Mouse (Mus musculus) large intestine, adult 2 months (tissue): ENCODE data around the gene Olfr543. TPM values are rescaled to one million over a fixed set of nuclear protein-coding genes. Genes with fewer than 3 reads are reported as not detected.
"Not testable (repeated sequence)": the region's sequence is repeated elsewhere in the genome, so short reads cannot be mapped to it uniquely, and the experiment has no call there.

Experiments used
- DNase-seq: peaks from one replicate; pipeline ENCODE4 v3.0.0-alpha.2; 2012; ENCODE audit warnings: low read depth, low spot score
- WGBS: fragments of 180-500 bp; shearing (Covaris S2); methylation state at CpG from one replicate; pipeline ENCODE4 v1.1.7; 2018; 5-methylcytosine and 5-hydroxymethylcytosine counted together
- polyA plus RNA-seq: library from polyadenylated mRNA; depleted of rRNA; stranded (reverse); fragments of >200 nt; gene quantifications from 2 replicates; pipeline ENCODE4 v1.2.3, GENCODE M21; 2012; rRNA removed

Gene Olfr543
- polyA plus RNA-seq: not detected in 2 replicates

DNA sequence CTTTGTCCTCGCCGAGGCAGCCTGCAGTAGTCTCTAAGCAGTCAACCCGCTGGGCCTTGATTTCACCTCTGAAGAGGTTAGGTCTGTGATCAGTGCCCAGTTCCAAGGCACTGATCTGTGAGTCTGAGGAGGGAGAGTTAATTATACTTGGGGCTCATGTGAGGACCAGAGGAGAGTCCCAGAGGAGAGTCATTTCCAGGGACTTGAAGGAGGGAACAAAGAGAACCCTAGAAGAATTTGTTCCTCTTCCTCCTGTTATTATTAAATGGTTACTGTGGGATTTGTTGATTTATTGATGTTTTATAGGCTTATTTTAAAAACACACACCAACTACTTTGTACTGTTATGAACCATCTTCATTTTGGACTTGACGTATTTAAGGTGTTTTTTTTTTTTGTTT, at the start of gene Olfr543:
Gene Olfr543 (minus strand): TSS at position 101 of the 400 bp plus-strand sequence.
- 91% methylated on average over 4 of the region's 4 CpGs for WGBS
- no peak for DNase-seq

DNA sequence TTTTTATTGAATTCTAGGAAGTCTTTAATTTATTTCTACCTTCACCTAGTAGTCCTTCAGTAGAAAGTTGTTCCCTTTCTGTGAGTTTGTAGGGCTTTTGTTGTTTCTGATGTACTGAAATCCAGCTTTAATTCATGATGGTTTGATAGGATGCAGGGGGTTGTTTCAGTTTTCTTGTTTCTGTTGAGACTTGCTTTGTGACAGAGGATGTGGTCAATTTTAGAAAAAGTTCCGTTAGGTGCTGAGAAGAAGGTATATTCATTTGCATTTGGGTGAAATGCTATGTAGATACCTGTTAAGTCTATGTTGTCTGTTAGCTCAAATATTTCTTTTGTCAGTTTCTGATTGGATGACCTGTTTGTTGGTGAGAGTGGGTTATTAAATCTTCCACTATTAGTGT, 47.6 kb upstream of the Olfr543 start:
- WGBS: 79% methylated on average over 1 of the region's 1 CpGs

DNA sequence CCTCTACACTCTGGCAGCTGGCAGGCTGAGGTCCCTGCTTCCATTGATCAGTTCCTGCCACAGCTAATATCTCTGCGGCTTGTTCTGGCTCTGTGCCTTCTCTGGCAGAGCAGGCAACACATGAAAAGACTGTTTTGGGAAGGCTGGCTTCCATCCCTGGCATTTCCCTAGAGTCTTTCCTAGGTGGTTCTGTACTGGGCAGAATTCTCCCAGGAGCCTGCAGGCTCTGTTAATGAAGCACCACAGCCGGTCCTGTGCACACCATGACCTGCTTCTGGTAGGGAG, 35.5 kb upstream of the Olfr543 start:
- 70% methylated on average over 2 of the region's 2 CpGs for WGBS
- no peak for DNase-seq

More for the DNA sequence above, 47.6 kb upstream of the Olfr543 start:
- DNase-seq: no peak

DNA sequence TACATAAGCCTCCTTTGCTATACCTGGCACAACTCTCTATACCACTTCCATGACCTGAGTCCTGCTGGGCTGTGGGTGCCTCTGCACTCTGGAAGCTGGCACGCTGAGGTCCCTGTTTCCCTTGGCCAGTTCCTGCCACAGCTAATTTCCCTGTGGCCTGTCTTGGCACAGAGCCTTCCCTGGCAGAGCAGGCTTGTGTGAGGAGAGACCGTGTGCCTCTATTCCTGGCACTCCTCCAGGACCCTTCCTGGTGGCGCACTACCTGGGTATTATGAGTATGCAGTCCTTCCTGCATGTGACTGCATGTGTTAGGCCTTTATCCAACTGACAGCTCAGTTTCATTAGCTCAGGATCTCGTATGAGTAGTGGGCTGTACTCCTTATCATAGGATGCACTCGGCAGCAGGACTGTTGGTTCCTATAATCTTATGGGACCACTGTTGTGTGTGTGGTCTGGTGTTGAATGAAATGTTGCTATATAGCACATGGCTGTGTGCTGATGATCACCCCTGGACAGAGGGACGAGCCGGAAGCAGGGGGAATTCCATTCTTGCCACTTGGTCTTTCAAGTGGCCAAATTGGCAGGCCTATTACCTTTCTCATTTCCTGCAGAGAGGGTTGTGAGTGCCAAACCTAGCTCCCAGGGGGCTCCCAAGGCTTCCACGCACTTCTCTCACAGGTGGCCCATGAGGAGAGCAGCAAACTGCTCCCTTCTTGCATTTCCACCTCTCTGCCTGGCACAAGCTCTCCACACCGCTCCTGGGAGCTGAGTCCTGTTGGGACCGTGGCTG, 35.0 kb upstream of the Olfr543 start:
- WGBS: 54% methylated on average over 10 of the region's 10 CpGs
- no peak for DNase-seq

DNA sequence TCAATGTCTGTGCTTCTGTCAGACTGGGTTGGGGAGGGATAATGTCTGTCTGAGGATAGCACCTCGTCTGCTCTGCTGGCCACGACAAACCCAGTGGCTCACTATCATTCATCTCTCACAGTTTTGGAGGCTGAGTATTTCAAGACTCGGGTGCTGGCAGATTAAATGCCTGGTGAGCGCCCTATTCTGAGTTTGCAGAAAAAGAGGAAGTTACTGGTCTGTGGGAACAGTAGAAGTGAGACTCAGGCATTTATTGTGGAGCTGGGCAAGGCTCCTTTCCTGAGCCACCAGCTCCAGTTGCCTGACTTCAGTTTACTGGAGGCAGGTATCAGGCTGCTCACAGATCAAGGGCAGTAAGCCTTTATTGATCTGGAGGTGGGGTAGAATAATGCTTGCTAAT, 32.7 kb upstream of the Olfr543 start:
- WGBS: 76% methylated on average over 4 of the region's 4 CpGs
- DNase-seq: no peak

DNA sequence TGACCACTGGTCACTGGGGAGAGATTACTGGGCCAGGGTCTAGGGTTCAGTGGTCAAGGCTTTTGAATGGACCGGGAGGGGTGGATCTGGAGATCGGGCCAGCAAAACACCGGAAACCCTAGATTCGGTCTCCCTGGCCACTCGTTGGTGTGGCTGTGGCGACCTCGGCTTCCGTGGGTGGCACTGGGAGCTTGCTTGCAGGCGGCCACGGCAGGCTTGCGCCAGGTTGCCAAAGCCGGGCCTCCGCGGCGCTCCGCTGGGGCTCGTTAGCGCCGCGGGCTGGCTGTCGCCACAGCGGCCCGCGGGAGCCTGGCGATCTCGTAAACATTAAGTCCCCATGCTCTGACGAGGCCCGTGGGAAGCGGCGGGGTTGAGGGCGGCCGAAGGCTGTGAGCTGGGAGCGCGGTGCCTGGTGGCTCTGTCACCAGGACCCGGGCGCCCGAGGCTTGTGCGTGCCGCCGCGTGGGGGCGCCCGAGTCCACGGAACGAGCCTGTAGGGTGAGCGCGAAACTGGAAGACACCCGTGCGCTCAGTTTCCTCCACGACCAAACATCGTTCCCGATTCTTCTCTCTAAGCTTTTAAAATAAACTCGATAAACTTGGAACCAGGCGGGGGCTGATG, 31.4 kb upstream of the Olfr543 start:
- 1% methylated on average over 54 of the region's 54 CpGs for WGBS
- DNase-seq: peak; percentile 21

DNA sequence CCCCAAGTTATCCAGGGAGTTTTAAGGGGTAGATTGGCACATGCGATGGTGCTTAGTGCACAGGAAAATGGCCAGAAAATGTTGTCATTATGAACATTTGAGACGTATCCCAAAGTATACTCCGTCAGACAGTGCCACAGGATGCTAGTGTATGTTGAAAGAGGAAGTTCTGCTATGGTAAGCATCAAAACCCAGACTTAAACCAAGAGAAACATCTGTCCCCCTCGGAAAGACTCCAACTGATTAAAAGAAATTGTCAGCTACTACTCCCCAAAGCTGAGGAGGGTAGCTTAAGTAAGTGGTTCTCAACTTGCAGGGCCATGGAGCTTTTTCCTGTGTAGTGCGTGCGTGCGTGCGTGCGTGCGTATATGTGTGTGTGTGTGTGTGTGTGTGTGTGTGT, 30.4 kb upstream of the Olfr543 start:
- DNase-seq: no peak
- WGBS: 93% methylated on average over 10 of the region's 10 CpGs

DNA sequence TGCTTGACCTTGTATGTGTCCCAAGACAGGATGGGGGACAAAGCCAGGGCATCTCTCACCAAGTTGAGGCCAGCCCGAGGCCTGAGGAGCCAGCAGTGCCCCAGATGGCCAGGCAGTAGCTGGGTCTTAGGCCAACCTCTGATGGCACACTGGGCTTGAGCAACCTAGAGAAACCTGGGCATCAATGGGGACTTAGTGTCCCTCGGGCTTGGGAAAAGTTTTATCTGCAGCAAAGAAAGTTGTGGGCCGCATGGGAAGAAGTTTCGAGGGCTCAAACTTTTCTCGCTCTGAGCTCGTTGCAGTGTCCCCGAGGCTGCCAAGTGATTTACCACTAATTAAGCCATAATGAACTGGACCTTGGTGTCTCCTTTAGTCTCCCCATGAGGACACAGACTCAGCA, 28.2 kb upstream of the Olfr543 start:
- no peak for DNase-seq
- 76% methylated on average over 7 of the region's 7 CpGs for WGBS

DNA sequence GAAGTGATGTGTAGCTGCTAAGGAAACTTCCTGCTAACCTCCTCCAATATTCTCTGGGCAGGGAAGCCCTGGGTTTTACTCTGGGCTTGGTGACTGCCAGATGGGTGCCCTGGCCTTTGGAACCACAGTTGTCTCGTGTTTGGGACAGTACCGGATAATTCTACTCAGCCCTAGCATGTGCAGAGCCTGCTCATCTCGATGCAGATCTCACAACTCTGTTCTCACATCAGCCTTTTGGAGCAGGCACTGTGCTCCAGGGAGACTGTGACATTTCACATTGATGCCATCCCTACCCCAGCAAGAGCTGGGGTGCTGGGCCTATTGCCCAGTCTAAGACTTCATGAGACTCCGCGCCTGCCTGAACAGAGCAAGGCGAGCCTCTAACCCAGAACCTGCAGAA, 27.2 kb upstream of the Olfr543 start:
- 84% methylated on average over 6 of the region's 6 CpGs for WGBS
- DNase-seq: no peak

DNA sequence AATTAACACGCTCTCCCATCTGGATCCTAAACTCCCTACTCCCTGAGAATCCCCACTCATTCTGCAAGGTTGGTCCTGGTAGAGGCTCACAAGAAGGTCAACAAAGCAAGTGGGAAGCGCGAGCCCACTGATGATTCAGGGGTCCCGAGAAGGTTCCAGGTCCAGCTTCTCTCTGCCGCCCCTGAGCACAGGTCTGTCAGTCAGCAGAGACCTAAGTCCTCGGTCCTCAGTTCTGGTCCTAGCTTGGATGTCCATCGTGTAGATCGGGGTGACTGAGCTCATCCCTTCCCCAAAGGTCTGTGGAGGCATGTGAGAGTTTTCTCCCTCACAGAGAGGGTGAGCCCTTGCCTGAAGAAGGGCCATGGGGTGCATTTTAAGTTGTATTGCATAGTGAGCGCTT, 26.6 kb upstream of the Olfr543 start:
- DNase-seq: no peak
- WGBS: 87% methylated on average over 9 of the region's 9 CpGs

DNA sequence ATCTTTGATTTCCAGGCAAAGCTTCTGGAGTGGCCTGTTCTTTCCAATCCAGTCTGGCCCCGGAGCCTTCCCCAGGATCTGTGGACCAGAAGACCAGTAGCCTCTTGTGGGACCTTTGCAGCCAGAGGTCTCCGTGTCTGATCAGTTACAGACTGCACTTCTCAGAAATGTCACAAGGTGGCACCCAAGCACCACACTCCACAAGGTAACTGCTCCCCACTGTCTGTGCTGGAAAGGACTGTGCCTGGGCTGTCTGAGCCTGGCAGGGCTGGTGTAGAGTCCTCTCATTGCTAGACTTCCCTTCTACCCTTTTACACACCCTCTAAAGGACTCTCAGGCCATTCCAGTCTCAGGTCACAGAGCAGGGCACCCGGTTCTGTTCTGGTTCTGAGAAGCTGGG, 25.4 kb upstream of the Olfr543 start:
- peak; percentile 11 for DNase-seq
- WGBS: 44% methylated on average over 3 of the region's 3 CpGs

DNA sequence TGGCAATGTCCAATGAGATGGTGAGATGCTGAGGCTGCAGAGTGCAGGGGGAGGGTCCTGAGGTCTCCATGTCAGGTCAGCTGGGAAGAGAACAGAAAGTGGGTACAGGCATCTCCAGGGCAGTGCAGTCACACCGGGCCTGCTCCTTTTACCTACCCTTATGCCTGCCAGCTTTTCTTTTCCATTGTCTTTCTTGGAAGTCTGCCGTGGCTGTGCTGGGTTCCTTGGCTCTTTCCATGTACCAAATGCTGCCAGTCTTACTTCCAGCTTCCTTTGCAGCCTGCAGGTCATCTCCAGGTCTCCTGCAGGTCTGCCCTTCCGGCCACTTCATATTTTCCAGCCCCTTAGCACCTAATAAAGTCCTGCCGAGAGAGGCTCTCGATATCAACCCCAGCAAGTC, 20.5 kb upstream of the Olfr543 start:
- 73% methylated on average over 5 of the region's 5 CpGs for WGBS
- no peak for DNase-seq

DNA sequence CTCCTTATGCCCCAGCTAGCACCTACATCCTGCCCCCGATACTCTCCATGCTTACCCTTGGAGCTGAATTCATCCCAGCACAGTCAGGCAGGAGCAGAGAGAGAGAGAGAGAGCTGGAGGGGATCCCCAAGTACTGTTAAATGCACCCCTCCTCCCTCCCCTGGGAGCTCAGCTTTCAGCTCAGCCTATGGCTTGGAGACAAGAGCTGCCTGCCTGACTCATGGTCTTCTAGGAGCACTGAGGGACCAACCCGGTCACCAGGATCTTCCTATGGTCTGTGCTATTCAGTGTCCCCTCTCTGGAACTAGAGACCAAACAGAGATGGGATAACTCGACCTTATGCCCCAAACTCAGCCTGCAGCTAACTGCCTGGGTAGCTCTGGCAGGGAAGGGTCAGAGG, 18.0 kb upstream of the Olfr543 start, which contains the start of gene Olfr545:
Gene Olfr545 (minus strand): TSS at position 101 of the 400 bp plus-strand sequence.
- WGBS: 54% methylated on average over 3 of the region's 3 CpGs
- DNase-seq: no peak

DNA sequence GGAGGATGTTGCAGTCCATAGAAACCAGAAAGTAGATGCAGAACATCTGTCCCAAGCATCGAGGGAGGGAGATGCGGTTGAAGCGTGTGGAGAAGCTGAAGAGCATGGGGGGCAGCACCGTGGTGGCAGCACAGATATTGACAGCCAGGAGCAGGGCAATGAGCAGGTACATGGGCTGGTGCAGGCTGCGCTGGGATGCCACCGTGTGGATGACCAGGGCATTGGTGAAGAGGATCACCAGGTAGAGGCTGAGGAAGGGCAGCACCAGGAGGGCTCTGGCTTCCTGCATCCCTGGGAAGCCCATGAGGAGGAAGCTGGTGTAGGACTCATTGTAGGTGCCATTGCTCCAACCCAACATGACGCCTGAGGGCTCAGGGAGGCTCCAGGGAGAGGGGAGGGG, 12.9 kb upstream of the Olfr543 start:
- 65% methylated on average over 7 of the region's 7 CpGs for WGBS
- not testable (repeated sequence) for DNase-seq

DNA sequence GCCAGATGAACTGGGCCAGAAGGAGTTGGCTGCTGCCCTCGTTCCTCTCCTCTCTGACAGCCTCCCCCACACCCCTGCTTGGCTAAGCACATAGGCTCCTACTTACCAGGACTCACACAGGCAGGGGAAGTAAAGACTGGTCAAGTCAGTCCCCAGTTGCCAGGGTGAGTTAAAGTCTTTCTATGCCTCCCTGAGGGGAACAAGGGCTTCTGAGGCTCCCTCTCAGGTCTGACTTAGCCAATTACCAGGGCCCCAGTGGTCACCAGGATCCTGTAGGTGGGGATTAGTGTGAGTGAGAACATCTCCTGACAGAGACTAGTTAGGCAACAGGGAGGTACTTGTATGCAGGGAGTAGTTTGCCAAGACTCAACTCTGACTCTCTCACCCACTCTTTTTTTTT, 6.7 kb upstream of the Olfr543 start, which contains the start of gene Olfr544:
Gene Olfr544 (minus strand): TSS at position 153 of the 400 bp plus-strand sequence.
- WGBS: 50% methylated on average over 1 of the region's 1 CpGs
- no peak for DNase-seq

DNA sequence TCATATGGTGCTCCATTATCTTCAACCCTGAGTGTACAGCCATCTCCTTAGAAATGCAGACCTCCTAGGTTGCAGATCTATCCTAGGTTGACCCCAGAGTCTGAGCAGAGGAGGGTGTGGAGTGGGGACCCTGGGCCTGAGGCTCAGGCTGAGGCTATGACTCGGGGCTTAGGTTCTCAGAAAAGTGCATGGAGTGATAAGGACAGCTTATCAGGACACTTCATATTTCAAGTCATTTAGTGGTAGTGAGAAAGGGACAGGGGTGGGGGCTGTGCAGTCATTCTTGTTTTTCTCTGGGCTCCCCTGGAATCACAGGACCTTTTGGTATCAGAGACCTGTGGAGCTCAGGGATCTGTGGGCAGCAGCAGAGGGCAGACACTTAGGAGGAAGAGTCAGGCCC, 4.6 kb upstream of the Olfr543 start:
- WGBS: 65% methylated on average over 1 of the region's 1 CpGs
- no peak for DNase-seq

DNA sequence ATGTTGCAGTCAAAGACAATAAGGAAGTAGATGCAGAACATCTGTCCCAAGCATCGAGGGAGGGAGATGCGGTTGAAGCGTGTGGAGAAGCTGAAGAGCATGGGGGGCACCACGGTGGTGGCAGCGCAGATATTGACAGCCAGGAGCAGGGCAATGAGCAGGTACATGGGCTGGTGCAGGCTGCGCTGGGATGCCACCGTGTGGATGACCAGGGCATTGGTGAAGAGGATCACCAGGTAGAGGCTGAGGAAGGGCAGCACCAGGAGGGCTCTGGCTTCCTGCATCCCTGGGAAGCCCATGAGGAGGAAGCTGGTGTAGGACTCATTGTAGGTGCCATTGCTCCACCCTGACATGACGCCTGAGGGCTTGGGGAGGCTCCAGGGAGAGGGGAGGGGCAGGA, 3.3 kb upstream of the Olfr543 start:
- WGBS: 64% methylated on average over 7 of the region's 8 CpGs
- DNase-seq: not testable (repeated sequence)

DNA sequence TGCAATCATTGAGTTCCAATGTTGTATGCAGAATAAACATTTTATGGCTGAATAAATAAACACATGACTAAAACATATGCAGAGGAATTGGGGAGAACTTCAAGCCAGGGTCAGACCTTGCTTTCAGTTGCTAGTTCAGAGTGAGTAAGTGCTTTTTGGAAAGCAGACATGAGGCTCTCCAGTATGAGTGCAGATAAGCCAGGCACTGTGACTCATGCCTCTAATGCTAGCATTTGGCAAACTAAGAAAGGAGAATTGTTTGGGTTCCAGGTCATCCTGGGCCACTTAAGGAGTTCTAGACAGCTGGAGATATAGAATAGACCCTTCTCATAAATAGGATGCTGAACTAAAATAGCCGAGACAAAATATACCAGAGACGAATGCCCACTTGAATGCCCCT, 2.2 kb upstream of the Olfr543 start:
- DNase-seq: no peak
- 71% methylated on average over 2 of the region's 2 CpGs for WGBS

DNA sequence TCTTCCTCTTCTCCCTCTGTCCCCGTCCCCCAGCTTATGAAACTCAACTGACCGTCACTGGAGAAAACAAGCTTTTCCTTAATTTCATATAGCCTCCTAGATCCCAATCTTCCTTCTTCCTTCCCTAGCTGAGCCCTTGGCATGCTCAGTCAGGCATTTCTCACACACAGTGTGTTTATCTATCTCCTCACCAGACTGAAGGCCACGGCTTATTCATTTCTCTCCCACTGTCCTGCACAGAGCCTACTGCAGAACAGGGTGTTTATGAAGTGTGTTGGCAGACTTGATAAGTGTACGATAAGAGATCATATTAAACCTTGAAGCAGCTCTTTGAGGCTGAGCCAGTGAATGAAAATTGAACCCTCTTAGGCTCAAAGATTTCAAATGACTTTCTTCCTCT, 658 bp downstream of the Olfr543 start:
- 62% methylated on average over 4 of the region's 4 CpGs for WGBS

DNA sequence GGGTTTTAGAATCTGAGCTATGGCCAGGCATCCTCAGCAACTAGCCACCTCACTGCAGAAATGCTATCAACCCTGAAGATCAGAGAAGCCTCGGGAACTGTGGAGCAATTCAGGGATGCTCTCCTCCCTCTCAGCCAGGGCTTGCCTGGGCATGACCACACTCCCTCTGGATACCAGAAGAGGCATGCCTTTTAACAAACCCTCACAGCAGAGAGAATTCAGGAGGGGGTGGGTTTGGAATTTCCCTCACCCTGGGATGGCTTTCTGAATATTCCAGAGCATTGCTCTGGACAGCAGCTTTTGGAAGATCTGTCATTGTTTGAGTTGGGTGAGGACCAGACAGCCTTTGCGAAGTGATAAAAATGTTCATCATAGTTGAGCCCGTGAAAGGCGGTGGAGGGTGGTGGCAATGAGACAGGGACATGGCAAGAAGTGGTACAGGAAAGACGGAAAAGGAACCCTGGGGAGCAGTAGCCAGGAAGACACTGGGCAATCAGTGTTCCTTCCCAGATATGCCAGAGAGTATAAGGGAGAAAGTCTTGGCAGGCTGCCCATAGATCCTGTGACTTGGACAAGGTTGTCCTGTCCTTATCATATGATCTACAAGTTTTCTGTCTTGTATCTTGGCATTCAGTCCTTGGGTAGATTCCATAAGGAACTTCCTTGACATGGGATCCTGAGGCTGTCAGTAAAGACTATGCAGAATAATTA, 2.0 kb downstream of the Olfr543 start:
- no peak for DNase-seq

More for the DNA sequence above, 658 bp downstream of the Olfr543 start:
- DNase-seq: no peak

DNA sequence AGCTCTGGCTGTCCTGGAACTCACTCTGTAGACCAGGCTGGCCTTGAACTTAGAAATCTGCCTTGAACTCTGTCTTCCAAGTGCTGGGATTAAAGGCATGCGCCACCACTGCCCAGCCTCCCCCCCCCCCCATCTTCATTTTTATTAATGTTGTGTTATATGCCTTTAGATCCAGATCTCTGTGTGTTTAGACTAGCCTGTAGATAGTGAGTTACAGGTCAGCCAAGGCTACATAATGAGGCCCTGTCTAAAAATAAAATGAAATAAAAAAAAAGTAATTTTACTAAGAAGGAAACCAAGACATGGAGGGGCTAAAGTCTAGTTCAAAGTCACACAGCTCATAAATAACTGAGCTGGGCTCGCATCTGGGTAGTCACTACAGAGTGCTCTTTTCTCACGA, 2.6 kb downstream of the Olfr543 start:
- 53% methylated on average over 3 of the region's 3 CpGs for WGBS
- DNase-seq: no peak

More for the DNA sequence above, 2.0 kb downstream of the Olfr543 start:
- 22% methylated on average over 5 of the region's 5 CpGs for WGBS
